Mouse (Mus musculus) CD4-positive helper T cell, adult 2 months (primary cell): ENCODE data around the gene Racgap1.

Experiments
- DNase-seq: peaks from one replicate; pipeline ENCODE4 v3.0.0-alpha.2; 2012; ENCODE audit warnings: low read depth, missing footprints, low spot score

Racgap1 gene

DNA sequence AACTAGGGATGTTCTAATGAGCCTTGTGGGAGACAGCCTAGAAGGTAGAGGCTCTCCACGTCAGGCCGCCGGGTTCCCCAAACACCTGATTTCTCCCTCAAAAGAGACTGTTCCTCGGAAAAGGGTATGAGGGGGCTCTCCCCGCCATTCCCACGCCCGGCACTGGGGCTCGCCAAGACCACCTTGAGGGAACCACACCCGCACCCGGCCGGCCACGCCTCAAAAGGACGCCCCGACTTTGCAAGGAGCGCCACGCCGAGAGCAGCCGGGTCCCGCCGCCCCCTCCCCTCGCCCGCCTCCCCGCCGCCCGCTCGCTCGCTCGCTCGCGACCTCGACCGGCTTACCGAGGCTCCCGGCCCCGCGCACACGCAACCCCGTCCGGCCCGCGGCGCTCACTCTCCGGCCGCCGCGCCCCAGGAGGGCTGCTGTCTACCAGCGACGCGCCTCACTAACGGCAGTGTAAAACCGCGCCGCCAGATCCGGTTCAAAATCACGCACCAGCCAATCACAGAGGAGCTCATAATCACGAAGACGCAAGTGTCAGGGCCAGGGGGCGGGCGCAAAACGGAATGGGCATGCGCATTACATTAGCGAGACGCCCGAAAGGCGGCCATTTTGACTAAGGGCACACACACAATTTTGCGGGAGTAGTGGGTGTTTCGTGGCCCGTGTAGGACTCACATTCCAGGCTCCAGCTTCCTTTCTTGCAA, at the start of gene Racgap1:
Racgap1 (minus strand) TSS at position 494 of the 710 bp plus-strand sequence.
- DNase-seq: peak; percentile 96

DNA sequence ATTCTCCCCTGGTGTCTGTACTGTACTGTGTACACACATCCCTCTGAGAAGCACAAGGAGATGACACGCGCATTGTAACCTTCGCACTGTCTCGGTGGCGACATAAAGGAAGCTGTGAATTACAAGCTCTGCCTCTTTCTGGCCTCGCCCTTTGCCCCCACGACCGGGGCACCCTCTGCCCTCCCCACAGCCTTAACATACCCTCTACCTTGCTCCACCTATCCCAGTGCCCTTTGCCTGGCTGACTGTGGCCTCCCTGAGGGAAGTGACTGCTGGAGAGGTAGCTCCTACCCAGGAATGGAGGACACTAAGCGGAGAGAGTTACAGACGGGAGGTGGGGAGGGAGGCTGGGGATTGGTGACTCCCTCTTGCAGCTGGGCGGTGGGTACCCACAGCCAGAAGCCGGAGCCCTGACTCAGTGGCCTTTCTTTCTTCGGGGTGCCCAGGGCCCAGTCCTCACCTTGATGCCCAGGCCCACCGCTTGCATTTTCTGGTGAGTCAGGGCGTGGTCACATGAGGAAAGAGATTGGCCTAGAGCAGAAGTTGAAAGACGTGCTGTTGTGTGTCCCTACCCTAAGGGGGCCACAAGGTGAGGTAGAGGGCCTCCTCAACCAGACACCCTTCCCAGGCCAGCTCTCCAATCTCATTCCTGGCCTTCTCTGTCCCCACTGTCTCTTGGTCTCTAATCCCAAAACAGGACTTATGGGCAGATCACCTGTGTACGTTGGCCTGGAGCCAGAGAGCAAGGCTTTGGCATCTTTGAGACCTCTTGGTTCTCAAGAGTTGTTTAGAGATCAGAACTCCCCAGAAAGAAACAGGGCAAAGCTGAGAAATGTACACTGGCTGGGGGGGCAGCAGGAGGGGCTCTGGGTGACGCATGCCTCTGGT, 49.0 kb upstream of the Racgap1 start:
- no peak for DNase-seq

DNA sequence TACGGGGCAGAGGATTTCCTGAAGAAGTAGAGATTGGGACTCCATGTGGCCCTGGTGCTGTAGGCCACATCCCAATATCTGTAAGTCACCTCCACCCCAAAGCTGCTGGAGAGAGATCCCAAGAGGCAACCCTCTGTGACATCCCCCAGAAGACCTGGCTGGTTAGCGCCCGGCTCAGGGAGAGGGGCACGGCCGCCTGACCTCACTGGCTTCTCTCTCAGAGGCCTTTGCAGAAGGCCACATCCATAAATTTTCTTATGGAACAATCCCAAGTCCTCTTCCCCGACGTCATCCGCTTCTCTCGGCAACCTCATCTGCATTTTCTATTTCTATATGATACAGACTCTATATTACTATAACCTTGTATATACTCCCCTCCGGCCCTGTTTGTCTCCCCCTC, 48.3 kb upstream of the Racgap1 start:
- no peak for DNase-seq

DNA sequence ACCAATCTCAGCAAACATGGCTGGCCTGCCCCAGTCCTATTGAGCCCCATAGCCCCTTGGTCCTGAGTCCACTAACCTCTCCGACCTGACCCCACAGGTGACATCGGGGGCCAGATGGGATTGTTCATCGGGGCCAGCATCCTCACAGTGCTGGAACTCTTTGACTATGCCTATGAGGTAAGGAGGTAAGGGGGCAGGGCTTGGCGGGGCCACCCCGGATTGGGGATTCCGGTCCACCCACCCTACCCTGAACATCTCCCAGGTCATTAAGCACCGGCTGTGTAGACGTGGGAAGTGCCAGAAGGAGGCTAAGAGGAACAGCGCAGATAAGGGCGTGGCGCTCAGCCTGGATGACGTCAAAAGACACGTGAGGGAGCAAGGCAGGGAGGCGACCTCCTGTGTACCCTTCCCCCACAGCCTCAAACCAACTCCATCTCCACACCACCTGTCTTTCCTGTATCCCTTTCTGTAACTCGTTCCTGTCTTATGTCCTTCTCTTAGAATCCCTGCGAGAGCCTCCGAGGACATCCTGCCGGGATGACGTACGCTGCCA, 47.2 kb upstream of the Racgap1 start:
- peak; percentile 35 for DNase-seq

DNA sequence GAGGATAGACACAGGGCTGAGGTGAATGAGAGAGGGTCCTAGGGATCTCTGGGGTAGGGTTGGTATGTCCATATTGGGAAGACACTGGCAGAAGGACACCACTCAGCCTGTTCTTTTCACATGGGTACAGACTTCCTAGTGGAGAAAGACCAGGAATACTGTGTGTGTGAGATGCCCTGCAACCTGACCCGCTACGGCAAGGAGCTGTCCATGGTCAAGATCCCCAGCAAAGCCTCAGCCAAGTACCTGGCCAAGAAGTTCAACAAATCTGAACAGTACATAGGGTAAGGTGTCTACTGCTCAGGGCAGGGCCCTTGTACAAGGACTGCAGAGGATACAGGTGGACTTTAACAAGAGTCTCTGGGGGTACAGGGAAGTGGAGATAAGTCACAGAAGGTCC, 45.9 kb upstream of the Racgap1 start:
- no peak for DNase-seq

DNA sequence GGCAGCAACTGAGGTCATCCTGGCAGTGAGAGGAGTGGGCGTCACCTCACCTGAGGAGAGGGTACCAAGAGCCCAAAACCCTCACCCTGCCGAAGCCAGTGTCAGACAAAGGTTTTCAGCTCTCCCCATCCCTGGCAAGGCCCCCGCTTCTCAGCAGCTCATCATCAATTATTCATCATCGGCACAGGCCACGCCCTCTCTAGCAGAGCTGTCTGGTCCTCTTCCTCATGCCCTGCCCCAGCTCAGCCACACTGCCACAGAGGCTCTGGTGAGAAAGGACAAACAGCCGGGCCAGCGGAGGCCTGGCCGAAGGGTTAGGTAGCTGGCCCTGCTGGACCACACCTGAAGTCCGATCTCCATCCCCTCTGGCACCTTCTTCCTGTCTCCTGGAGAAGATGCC, 40.5 kb upstream of the Racgap1 start:
- no peak for DNase-seq

DNA sequence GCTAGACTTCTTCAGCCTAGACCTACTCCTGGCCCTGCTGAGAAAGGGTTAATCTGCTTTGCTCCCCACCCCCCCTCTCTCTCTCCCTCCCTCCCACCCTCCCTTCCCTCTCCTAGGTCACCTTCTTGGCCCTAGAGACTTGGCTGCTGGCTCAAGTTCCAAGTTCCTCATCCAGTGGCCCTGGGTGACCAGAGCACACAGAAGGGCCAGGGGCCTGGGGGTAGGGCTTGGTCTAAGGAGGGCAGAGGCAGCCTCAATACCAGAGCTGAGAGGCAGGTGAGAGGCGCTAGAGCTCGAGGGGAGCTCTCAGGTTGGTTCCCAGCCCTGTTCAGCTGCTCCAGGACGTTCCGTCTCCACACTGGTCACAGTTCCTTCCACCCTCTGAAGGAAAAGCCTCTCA, 39.5 kb upstream of the Racgap1 start:
- no peak for DNase-seq

DNA sequence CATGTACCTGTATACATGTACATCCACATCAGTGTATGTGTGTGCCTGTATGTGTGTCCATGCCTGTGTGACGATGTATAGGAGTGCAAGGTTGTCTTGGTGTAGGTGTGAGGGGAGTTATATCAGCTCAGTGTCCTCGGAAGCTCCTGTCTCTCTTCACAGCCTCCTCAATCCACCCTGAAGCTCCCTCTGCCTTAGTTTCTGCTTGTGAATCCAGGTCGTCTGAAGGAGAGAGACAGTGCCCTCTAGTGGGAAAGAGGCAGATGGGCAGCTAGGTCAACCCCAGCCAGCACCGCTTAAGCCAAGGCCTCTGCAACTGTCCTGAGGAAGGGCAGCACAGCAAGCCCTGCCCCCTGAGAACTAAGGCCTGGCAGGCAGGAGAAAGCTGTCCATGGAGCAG, 37.3 kb upstream of the Racgap1 start:
- peak; percentile 49 for DNase-seq

DNA sequence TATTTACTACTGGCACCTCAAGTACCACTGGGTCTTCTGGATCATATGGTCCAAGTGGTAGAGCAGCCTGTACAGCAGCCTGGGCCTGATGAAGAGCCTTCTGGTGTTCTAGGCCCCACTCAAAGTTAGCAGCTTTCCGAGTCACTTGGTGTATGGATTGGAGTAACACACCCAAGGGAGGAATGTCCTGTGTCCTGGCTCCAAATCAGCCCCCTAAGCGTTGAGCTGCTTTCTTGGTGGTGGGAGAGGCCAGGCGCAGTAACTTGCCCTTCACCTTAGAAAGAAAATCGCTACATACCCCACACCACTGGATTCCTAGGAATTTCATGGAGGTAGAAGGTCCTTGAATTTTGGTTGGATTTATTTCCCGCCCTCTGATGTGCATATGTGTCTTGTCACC, 32.7 kb upstream of the Racgap1 start:
- DNase-seq: no peak

DNA sequence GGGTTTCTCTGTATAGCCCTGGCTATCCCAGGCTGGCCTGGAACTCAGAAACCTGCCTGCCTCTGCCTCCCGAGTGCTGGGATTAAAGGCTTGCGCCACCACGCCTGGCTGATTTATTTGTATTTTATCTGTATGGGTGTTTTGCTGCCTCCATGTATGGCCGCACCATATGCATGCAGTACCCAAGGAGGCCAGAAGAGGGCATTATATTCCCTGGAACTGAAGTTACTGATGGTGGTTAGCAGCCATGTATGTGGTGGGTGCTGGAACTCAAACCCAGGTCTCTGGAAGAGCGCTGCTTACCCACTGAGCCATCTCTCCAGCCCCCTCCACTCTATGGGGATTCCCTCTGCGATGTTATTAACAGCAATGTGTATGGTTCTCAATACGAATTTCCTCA, 31.4 kb upstream of the Racgap1 start:
- DNase-seq: no peak

DNA sequence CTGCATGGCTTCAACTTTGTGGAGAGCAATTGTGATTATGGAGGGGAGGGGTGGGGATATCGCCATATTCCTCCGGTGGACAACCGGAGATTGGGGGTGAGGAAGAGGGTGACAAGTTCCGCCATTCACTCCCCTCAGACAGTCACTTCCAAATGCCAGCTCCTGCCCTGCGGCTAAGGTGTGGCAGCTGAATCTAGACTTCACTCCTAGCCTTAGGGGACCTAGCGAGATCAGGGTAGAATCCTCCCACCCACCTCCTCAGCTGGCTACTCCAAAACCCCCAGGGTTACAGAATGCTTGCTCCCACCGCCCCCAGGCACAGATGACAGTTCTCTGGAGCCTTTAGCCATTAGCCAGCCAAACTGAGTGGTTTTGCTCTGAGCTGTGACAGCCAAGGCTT, 27.6 kb upstream of the Racgap1 start:
- DNase-seq: no peak

DNA sequence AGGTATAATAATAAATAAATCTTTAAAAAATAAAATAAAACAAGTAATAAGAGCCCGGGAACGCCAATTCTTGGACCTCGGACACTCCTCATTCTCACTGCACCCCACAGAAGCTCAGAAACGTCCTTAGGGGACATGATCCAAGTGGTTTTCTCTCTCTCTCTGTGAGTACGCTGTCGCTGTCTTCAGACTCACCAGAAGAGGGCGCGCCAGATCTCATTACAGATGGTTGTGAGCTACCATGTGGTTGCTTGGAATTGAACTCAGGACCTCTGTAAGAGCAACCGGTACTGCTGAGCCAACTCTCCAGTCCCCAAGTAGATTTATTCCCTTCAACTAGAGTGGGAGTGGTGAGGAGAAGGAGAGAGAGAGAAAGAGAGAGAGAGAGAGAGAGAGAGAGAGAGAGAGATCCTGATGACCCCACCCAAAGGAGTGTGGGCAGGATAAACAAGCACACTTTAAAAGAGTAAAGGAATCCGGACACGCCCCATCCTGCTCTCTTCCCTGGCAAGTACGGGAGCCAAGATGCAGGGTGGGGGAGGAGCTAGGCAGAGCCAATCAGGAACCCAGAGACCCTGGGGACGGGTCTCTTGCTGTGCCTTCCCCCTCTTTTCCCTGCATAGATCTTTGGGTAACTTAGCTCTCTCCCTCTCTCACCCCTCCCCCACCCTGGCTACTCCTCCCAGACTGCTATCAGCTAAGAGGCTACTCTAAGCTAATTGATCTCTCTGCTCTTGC, 26.8 kb upstream of the Racgap1 start:
- DNase-seq: peak; percentile 48

DNA sequence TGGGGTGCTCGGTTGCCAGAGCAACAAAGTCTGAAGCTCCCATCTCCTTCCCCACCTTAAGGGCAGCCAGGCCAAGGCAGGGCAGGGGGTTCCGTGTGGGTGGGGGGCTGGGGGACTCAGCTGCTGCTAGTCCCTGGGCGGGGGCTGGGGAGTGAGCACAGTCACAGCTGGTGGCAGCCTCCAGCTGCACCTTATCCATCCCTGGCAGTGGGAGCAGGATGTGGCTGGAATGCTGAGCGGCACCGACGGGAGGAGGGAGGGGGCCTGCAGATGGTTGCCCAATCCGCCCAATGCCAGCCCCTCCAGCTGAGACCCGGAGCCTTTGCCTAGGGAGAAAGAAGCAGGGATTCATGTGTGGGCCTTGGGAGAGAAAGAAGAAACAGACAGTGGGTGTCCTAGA, 25.6 kb upstream of the Racgap1 start:
- no peak for DNase-seq

DNA sequence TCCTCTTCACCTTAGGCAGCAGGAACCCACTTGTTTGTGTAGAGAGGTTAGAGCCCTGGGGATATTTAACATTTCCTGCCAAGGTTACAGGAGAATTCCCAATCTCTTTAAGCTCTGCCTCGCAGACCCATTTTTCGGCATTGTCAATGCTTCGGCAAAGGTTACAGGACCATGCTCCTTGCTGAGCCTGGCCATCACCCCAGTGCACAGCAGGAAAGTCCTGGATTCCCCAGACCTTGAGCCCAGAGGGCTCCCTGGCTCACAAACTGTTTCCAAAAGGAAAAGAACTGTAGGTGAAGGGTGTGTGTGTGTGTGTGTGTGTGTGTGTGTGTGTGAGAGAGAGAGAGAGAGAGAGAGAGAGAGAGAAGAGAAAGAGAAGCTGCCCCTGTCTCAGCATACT, 23.4 kb upstream of the Racgap1 start:
- DNase-seq: no peak

DNA sequence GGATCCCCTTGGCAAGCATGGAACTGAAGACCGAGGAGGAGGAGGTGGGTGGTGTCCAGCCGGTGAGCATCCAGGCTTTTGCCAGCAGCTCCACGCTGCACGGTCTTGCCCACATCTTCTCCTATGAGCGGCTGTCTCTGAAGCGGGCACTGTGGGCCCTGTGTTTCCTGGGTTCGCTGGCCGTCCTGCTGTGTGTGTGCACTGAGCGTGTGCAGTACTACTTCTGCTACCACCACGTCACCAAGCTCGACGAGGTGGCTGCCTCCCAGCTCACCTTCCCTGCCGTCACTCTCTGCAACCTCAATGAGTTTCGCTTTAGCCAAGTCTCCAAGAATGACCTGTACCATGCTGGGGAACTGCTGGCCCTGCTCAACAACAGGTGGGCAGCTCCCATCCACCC, 20.3 kb upstream of the Racgap1 start:
- no peak for DNase-seq

DNA sequence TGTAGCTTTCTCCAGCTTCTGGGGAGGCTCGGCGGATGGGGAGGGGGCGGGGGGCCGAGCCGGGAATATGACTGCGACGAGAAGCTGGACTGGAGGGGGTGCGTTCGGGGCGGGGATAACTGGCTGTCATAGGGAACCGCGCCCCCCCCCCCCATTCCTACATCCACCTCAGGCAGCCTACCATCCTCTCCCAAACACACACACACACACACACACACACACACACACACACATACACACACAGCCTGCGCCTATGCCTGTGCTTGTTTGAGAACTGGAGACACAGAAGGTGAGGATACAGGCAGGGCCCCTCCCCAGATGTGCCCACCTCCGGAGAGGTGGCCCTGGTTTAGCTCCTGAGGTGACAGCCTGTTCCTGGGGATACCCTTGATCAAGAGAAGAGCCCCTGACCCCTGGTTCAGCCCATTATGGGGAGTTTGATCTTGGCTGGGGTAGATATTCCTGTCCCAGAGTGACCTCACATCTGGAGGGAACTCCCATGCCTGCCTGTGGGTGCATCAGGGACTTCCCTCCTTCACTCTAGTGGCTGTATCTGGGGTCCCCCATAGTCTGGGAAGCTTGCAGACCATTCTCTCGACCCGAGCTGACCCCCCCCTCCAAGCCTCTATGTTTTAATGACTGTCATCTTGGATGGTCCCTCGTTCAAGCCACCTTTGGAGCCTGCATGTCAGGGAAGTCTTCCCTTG, 19.7 kb upstream of the Racgap1 start:
- no peak for DNase-seq

DNA sequence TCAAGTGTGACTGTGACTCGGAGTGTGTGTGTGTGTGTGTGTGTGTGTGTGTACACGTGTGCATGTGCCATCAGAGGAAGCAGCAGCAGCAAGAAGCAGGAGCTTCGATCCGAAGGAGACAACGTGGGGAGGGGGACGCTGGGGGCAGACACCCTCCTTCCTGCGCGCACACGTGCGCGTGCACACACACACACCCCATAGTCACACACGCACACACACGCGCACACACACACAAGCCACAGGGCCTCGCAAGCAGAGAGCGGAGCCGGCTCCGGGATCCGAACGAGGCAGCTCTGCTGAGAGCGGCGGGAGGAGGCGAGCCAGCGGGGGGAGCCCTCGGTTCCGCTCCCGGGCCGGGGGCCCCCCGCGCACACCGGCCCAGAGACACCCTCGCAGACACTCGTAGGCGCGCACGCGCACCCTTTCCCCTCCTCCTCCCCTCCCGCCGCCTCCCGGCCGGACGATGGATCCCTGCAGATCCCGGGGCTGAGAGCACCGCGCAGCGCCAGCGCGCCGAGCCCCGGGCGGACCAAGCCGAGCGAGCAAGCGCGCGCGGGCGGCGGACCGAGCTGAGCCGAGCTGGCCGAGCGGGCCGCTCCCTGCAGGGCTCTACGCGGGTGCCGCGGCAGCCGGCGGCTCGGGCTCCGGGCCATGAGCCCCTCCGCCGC, 18.8 kb upstream of the Racgap1 start, which contains the start of gene Asic1:
Asic1 (plus strand) TSS at position 215 of the 668 bp plus-strand sequence.
- peak; percentile 16 for DNase-seq

DNA sequence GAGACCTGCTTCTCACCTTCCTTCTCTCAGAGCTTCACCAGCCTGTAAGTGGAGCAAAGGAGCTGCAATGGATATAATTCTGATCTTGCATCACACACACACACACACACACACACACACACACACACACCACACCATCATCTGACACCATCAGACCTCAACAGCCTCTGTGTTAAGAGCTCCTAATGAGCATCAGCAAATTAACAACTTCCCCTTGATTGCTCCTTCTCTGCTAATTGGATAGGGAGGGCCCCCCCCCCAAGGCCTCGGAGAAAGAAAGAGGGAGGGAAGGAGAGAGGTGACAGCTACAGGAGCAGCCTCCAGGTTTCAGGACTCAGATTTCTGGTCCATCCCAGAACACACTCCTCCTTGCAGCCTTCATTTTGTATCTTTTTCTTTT, 17.9 kb upstream of the Racgap1 start:
- no peak for DNase-seq

DNA sequence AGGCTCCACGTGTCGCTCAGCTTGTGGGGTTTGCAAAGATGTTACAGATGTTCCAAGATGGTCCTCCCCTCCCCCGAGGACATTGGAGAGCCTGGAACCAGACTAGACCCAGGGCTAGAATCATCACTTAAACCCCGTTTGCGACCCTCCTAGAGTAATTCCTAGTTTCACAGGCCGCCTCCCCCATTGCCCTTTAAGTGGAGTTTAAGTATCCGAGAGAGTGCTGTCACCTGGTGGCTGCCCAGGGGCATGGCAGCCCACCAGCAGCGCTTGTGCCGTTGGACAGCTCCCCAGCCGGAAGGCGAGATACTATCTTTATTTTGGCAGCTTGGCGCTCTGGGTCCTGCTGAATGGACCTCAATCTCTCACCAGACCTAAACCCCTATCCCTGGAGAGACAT, 17.4 kb upstream of the Racgap1 start:
- DNase-seq: peak; percentile 75

DNA sequence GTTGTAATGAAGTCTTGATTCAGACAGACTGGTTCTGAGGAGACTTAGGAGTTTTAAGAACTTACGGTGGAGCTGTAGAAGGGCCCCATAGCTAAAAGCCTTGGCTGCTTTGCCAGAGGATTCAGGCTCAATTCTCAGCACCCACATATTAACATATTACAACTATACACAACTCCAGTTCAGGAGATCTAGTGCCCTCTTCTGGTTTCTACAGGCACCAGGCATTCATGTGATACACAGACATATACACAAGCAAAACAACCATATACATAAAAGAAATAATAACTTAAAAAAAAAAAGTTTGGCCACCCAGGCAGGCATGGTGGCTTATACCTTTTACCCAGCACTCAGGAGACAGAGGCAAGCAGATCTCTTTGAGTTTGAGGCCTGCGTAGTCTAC, 16.1 kb upstream of the Racgap1 start:
- no peak for DNase-seq
